Mouse (Mus musculus) neural tube, embryonic 11.5 days (tissue): Measurements from ENCODE around the gene Gtpbp8. TPM values are rescaled to one million over a fixed set of nuclear protein-coding genes. Genes with fewer than 3 reads are reported as not detected.

Experiments used
- ATAC-seq: fragments of 200-750 bp; cut with Nextera tagmentation; 2 replicates; pipeline ENCODE4 v1.8.0; 2017; ENCODE audit warnings: moderate number of reproducible peaks, mild to moderate bottlenecking, moderate TSS enrichment, moderate library complexity; ENCODE audit not compliant: insufficient read depth, low FRiP score, low TSS enrichment
- DNase-seq: peaks from one replicate; pipeline ENCODE4 v3.0.0-alpha.2; 2015; ENCODE audit warnings: low spot score
- H3K27ac ChIP-seq: fragments of 300-500 bp; sonication (generic); 2 replicates; pipeline ENCODE4 v1.5.1; 2014; ENCODE audit warnings: low read depth, mild to moderate bottlenecking, low read length
- H3K27me3 ChIP-seq: fragments of 300-500 bp; sonication (generic); 2 replicates; pipeline ENCODE4 v1.6.1; 2014; ENCODE audit warnings: mild to moderate bottlenecking, low read length, mixed read lengths; ENCODE audit not compliant: control insufficient read depth, insufficient read depth
- H3K36me3 ChIP-seq: fragments of 300-500 bp; sonication (generic); 2 replicates; pipeline ENCODE4 v1.6.1; 2014; ENCODE audit warnings: mild to moderate bottlenecking, low read length, moderate library complexity, mixed read lengths; ENCODE audit not compliant: control insufficient read depth, insufficient read depth
- H3K4me1 ChIP-seq: fragments of 300-500 bp; sonication (generic); 2 replicates; pipeline ENCODE4 v1.6.1; 2014; ENCODE audit warnings: low read length, mixed read lengths; ENCODE audit not compliant: control insufficient read depth, insufficient read depth
- H3K4me2 ChIP-seq: fragments of 300-500 bp; sonication (generic); 2 replicates; pipeline ENCODE4 v1.6.1; 2014; ENCODE audit warnings: low read depth, mild to moderate bottlenecking, moderate library complexity
- H3K4me3 ChIP-seq: fragments of 300-500 bp; sonication (generic); 2 replicates; pipeline ENCODE4 v1.5.1; 2014; ENCODE audit warnings: low read depth, low read length
- H3K9ac ChIP-seq: fragments of 300-500 bp; sonication (generic); 2 replicates; pipeline ENCODE4 v1.6.1; 2014; ENCODE audit warnings: mild to moderate bottlenecking, low read length
- H3K9me3 ChIP-seq: fragments of 300-500 bp; sonication (generic); 2 replicates; pipeline ENCODE4 v1.6.1; 2016; ENCODE audit warnings: low read length; ENCODE audit not compliant: control insufficient read depth
- WGBS: fragments of 180-500 bp; shearing (Covaris S2); extraction: QIAGEN DNeasy Blood & Tissue Kit; methylation state at CpG from one replicate; pipeline ENCODE4 v1.1.7; 2014; 5-methylcytosine and 5-hydroxymethylcytosine counted together
- polyA plus RNA-seq: library from polyadenylated mRNA; unstranded; fragments of >200 nt; fragmentation: Nextera tagmentation; extraction: Ambion mirVana; gene quantifications from 2 replicates; pipeline ENCODE4 v1.2.1, GENCODE M21; 2014

Gtpbp8 gene
- polyA plus RNA-seq, 1 experiment from 2014 or later = 33.2 TPM

- H3K27me3 ChIP-seq = no peaks in the 10 kb centered on the region
- ATAC-seq = no peak
- no peak overlapping the region for H3K27ac ChIP-seq
- 80% methylated on average over 2 of the region's 2 CpGs for WGBS
- H3K36me3 ChIP-seq = no peaks in the 10 kb centered on the region
- H3K9me3 ChIP-seq = no peaks in the 10 kb centered on the region
- no peak overlapping the region for H3K9ac ChIP-seq
- H3K4me3 ChIP-seq = no peak overlapping the region
- H3K4me2 ChIP-seq = no peak overlapping the region
- peaks cover 16% of the 10 kb centered on the region for H3K4me1 ChIP-seq
- DNase-seq = no peak
Measured at GRCm38 (mm10) chr16:44690501-44690900, 55.7 kb downstream of the Gtpbp8 start.

- no peak overlapping the region for H3K4me3 ChIP-seq
- ATAC-seq = no peak
Measured at GRCm38 (mm10) chr16:44688507-44688906, 57.7 kb downstream of the Gtpbp8 start.

GRCm38 (mm10) chr16:44687719-44688420, 58.3 kb downstream of the Gtpbp8 start:
- H3K27ac ChIP-seq = peak overlapping the region; percentile 88
- peaks cover 20% of the 10 kb centered on the region for H3K4me1 ChIP-seq
- H3K9ac ChIP-seq = peak overlapping the region; percentile 9
- ATAC-seq (no peak; the same call in 1 of the 2 replicates), DNase-seq (peak; percentile 45)
- no peaks in the 10 kb centered on the region for H3K27me3 ChIP-seq
- H3K9me3 ChIP-seq = no peaks in the 10 kb centered on the region
- 4% methylated on average over 18 of the region's 18 CpGs for WGBS
- H3K4me3 ChIP-seq = peak overlapping the region; percentile 7; the same call in 1 of the 2 replicates
- no peaks in the 10 kb centered on the region for H3K36me3 ChIP-seq
- peak overlapping the region; percentile 33 for H3K4me2 ChIP-seq

More at GRCm38 (mm10) chr16:44688507-44688906, 57.7 kb downstream of the Gtpbp8 start:
- 0 out of 2 replicates have a peak overlapping the region, but pooled peaks have one; percentile 9 for H3K9ac ChIP-seq
- no peaks in the 10 kb centered on the region for H3K27me3 ChIP-seq
- H3K9me3 ChIP-seq = no peaks in the 10 kb centered on the region
- peak; percentile 64 for DNase-seq
- H3K4me2 ChIP-seq = peak overlapping the region; percentile 33
- WGBS = 2% methylated on average over 4 of the region's 4 CpGs
- H3K27ac ChIP-seq = peak overlapping the region; percentile 88
- H3K4me1 ChIP-seq = peaks cover 20% of the 10 kb centered on the region
- no peaks in the 10 kb centered on the region for H3K36me3 ChIP-seq

GRCm38 (mm10) chr16:44686991-44687718, 59.0 kb downstream of the Gtpbp8 start:
- peak overlapping the region; percentile 33 for H3K4me2 ChIP-seq
- H3K4me1 ChIP-seq = peaks cover 20% of the 10 kb centered on the region
- peak overlapping the region; percentile 33; the same call in 1 of the 2 replicates for H3K9ac ChIP-seq
- DNase-seq (peak; percentile 82), ATAC-seq (peak; percentile 89)
- 33% methylated on average over 20 of the region's 20 CpGs for WGBS
- H3K27me3 ChIP-seq = no peaks in the 10 kb centered on the region
- H3K4me3 ChIP-seq = peak overlapping the region; percentile 7; the same call in 1 of the 2 replicates
- peak overlapping the region; percentile 88 for H3K27ac ChIP-seq
- peaks cover 5% of the 10 kb centered on the region; the same call in 1 of the 2 replicates for H3K9me3 ChIP-seq
- no peaks in the 10 kb centered on the region for H3K36me3 ChIP-seq

Other genes starting within 250 kb of the Gtpbp8 start
- gene Boc, start 187.5 kb downstream of the Gtpbp8 start, polyA plus RNA-seq = 43.8 and 48.2 TPM in 2 replicates
- gene Nepro, start 22.1 kb downstream of the Gtpbp8 start, polyA plus RNA-seq = 11.9 and 12.3 TPM in 2 replicates
- 0.38 and 0.58 TPM in 2 replicates for gene Cd200r1, start 19.4 kb upstream of the Gtpbp8 start, polyA plus RNA-seq
- gene Cd200r4, start 65.4 kb upstream of the Gtpbp8 start, polyA plus RNA-seq = not detected in 2 replicates
- not detected in 2 replicates for gene Cd200r2, start 120.7 kb upstream of the Gtpbp8 start, polyA plus RNA-seq
- gene Cd200r3, start 197.3 kb upstream of the Gtpbp8 start, polyA plus RNA-seq = not detected in 2 replicates